Mouse (Mus musculus): ENCODE data around the gene Polg. TPM values are rescaled to one million over a fixed set of nuclear protein-coding genes. Genes with fewer than 3 reads are reported as not detected.

Polg gene
- polyA plus RNA-seq, 1 experiment from 2014 or later, result 33.1 TPM

DNA sequence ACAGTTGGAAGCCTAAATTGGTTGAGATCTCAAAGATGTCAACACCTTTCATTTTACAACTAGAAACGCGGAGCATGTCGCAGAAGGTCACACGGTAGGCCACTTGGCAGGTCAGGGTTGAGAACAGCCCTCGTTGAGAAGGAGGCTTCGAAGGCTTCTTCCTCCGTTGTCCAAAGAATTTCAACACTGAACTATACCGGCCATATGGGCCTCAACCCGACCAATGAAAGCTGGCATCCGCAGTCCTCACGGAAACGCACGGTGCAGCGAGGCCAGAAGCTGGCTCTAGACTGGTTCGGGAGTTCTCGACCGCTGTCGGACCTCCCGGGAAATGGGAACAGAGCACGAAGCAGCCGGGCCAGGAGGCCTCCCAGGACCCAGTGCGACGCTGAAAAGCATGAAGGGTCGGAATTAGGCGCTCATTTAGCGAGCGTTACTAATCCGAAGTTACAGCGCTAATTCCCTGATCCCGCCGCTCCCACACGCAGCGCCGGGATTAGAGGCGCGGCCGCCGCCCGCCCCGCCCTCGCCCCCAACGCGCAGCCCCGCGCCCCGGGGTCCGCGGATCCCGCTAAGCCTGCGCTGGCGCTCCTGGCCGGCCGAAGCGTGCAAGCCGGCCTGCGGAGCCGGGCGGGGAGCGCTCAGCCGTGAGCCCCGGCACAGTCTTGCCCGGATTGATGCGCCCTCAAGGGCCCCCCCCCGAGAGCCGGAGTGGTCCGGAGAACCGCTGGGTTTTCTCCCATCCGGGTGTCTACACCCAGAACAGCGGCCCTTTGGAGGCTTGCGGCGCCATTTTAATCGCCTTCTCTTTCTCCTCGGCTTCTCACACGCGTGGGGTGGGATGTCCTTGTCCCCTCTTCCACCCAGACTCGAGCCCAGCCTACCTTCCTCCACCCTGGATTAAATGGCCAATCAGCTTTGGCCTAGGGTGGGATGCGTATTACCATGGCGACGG, 42.4 kb upstream of the Polg start:
- WGBS (ENCODE audit: insufficient replicate concordance), result 3% methylated on average over 79 of the region's 79 CpGs
- Histone ChIP-seq H3K36me3 (no peaks in the 10 kb centered on the region), H3K9me3 (replicated peaks) (no peaks in the 10 kb centered on the region), H3K4me1 (peaks cover 12% of the 10 kb centered on the region), H3K4me2 (peak overlapping the region; percentile 10; the same call in 1 of the 2 replicates), H3K27me3 (replicated peaks) (peaks cover 100% of the 10 kb centered on the region), H3K9ac (no peak overlapping the region), H3K27ac (no peak overlapping the region), H3K4me3 (no peak overlapping the region)
- no peak for ATAC-seq

DNA sequence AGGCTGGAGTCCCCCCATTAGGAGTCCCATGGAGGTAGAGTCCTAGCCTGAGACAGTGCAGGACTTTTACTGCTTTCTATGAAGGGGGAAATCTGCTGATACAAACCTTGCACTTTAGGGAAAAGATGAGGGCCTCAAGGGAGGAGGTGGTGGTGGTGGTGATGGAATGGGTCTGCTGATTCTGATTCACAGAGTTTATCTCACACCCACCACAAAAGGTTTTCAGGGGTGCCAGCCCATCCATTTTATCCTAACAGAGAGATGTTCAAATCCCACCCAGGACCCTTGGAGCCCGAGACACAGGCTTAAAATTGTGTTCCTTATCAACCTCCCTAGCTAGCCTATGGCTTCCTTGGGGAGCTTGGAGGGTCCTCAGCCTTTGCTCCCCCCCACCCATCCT, 41.6 kb upstream of the Polg start:
- no peak overlapping the region for H3K4me2 ChIP-seq
- H3K9ac ChIP-seq, result no peak overlapping the region
- no peaks in the 10 kb centered on the region for H3K9me3 ChIP-seq (replicated peaks)
- no peak for ATAC-seq
- 0% methylated on average over 1 of the region's 1 CpGs for WGBS (ENCODE audit: insufficient replicate concordance)
- H3K4me1 ChIP-seq, result peaks cover 12% of the 10 kb centered on the region
- H3K36me3 ChIP-seq, result no peaks in the 10 kb centered on the region
- no peak overlapping the region for H3K27ac ChIP-seq
- H3K4me3 ChIP-seq, result no peak overlapping the region
- peaks cover 100% of the 10 kb centered on the region for H3K27me3 ChIP-seq (replicated peaks)

DNA sequence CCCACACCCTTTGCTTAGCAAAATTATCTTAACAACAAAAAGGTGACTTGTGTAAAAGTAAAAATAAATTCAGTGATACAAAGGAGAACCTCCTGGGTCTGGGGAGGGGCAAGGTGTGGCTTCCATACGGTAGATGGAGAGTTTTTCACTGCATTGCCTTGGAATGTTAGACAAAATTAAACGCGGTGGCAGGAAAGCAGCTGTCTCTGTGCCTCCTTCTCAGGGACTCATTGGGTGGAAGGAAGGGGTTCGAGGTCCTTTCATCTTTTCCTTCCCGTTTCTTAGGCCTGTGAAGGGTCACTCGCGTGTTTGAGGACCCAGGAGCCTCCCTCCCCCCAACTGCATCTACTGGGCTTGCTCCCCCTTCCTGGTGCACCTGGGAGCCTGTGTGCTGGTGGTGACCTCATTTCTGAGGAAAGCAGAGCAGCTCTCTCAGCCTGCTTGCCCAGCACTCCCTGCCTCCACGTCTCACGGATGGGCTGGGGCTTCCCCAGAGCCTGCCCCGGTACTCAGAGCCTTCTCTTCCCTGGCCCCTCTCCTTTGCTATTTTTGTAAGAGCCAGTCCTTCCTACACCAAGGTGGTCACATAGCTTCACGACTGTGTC, 41.0 kb upstream of the Polg start:
- WGBS (ENCODE audit: insufficient replicate concordance), result 3% methylated on average over 11 of the region's 11 CpGs
- Histone ChIP-seq H3K4me3 (no peak overlapping the region), H3K36me3 (no peaks in the 10 kb centered on the region)

DNA sequence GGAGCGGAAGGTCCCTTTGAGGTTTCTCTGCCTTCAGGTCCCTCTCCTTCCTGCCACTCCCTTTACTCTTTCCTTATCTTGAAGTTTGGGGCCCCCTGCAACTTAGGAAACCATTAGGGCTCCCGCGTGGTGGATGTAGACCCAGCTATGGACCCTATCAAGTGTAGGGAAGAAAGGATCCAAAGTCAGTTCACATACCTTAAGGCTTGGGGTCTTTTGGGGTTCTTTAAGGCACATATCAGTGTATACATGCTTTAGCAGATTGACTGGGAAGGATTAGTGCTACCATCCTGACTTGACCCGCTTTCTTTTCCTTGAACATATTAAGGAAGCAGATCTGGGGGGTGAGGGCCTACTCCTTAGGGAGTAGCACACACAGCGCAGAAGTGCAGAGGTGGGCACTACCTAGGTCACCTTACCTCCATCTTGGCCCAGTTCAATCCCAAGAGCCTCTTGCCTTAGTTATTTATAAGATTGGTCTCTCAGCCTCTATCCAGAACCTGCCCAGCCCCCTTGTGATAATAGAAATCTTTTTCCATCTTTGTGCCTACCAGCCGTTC, 40.4 kb upstream of the Polg start:
- ATAC-seq, result no peak
- Histone ChIP-seq H3K4me3 (no peak overlapping the region), H3K9me3 (replicated peaks) (no peaks in the 10 kb centered on the region), H3K27ac (no peak overlapping the region), H3K9ac (no peak overlapping the region), H3K4me1 (peaks cover 12% of the 10 kb centered on the region), H3K27me3 (replicated peaks) (peaks cover 100% of the 10 kb centered on the region), H3K36me3 (no peaks in the 10 kb centered on the region), H3K4me2 (no peak overlapping the region)
- WGBS (ENCODE audit: insufficient replicate concordance), result 6% methylated on average over 6 of the region's 6 CpGs

More for the DNA sequence above, 41.0 kb upstream of the Polg start:
- H3K4me2 ChIP-seq, result no peak overlapping the region
- no peak overlapping the region for H3K27ac ChIP-seq
- ATAC-seq, result no peak
- no peak overlapping the region for H3K9ac ChIP-seq
- H3K27me3 ChIP-seq (replicated peaks), result peaks cover 100% of the 10 kb centered on the region
- H3K9me3 ChIP-seq (replicated peaks), result no peaks in the 10 kb centered on the region
- H3K4me1 ChIP-seq, result peaks cover 12% of the 10 kb centered on the region

DNA sequence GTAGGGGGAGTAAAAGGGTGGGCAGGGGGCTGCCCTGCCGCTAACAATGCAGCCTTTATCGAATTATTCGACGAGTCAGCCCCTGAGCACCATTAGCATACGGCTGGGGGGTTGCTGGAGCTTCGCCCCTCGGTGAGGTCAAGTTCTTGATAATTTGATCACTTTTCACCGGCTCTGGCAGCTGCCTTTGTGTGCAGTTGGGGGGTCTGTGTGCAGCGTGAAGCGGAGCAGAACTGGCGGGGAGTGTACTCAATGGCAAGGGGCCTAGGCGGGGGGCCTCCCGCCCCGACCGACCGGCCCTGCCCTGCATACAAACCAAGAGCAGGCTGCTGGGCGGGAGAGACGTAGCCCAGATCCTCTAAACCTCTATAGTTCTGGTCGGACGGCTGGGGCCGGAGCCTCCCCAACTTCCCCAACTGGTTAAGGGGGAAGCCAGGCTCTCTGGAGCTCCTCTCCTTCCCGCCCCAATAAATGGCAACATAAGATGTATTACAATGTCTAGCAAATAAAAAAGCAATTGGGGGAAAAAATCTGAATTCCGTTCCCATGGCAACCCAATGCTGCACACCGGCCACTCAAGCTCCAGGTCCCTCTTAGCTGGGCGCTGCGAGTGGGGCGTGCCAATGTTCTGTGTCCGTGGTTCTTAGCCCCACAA, 39.8 kb upstream of the Polg start:
- ATAC-seq, result no peak

DNA sequence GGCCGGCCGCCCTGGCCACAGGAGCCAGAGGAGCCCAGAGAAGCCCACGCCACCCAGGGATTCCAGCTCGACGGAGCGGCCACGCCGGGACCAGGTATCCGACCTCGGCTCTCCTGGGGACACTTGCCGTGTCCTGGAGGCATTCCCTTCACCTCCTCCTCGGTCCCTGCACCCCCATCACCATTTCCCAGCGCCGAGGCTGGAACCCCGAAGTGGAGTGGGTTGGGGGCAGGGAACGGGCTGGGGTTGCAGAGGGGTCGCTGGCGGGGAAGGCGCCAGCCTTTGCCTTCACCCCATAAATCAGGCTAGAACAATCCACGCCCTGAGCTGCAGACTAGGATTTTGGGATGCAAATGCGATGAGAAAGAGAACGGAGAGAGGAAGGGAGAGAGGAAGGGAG, 39.2 kb upstream of the Polg start:
- Histone ChIP-seq H3K27ac (no peak overlapping the region), H3K4me2 (peak overlapping the region; percentile 55), H3K4me3 (no peak overlapping the region; the same call in 1 of the 2 replicates), H3K36me3 (no peaks in the 10 kb centered on the region), H3K9ac (no peak overlapping the region), H3K9me3 (replicated peaks) (no peaks in the 10 kb centered on the region), H3K27me3 (replicated peaks) (peaks cover 100% of the 10 kb centered on the region), H3K4me1 (peaks cover 12% of the 10 kb centered on the region)
- WGBS (ENCODE audit: insufficient replicate concordance), result 3% methylated on average over 22 of the region's 22 CpGs
- ATAC-seq, result no peak

More for the DNA sequence above, 39.8 kb upstream of the Polg start:
- no peak overlapping the region for H3K4me2 ChIP-seq
- peaks cover 12% of the 10 kb centered on the region for H3K4me1 ChIP-seq
- H3K9me3 ChIP-seq (replicated peaks), result no peaks in the 10 kb centered on the region
- peaks cover 100% of the 10 kb centered on the region for H3K27me3 ChIP-seq (replicated peaks)
- H3K27ac ChIP-seq, result no peak overlapping the region
- 3% methylated on average over 28 of the region's 28 CpGs for WGBS (ENCODE audit: insufficient replicate concordance)
- no peak overlapping the region for H3K9ac ChIP-seq
- H3K4me3 ChIP-seq, result no peak overlapping the region
- H3K36me3 ChIP-seq, result no peaks in the 10 kb centered on the region

DNA sequence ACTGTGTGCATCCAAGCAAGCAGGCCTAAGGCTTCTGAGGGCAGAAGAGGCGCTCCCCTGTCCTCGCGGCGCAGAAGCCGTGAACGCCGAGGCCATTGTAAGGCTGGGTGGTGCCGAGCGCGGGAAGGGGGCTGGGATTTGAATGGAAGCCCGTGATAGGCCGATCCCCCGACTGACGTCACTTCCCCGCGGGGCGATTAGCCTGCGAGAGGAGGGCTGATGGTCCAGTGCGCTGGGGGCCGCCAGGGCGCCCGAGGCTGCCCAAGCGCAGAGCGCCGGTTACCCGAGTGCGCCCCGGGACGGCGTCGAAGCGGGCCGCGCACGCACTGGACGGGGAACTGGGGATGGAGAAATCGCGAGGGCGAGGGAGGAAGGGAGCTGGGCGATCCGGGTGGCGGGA, 38.6 kb upstream of the Polg start:
- 1% methylated on average over 41 of the region's 42 CpGs for WGBS (ENCODE audit: insufficient replicate concordance)
- no peak overlapping the region for H3K9ac ChIP-seq
- peaks cover 15% of the 10 kb centered on the region for H3K4me1 ChIP-seq
- ATAC-seq, result no peak
- peak overlapping the region; percentile 29 for H3K4me3 ChIP-seq
- peak overlapping the region; percentile 55 for H3K4me2 ChIP-seq
- H3K27me3 ChIP-seq (replicated peaks), result peaks cover 100% of the 10 kb centered on the region
- no peaks in the 10 kb centered on the region for H3K9me3 ChIP-seq (replicated peaks)
- H3K27ac ChIP-seq, result no peak overlapping the region
- no peaks in the 10 kb centered on the region for H3K36me3 ChIP-seq

DNA sequence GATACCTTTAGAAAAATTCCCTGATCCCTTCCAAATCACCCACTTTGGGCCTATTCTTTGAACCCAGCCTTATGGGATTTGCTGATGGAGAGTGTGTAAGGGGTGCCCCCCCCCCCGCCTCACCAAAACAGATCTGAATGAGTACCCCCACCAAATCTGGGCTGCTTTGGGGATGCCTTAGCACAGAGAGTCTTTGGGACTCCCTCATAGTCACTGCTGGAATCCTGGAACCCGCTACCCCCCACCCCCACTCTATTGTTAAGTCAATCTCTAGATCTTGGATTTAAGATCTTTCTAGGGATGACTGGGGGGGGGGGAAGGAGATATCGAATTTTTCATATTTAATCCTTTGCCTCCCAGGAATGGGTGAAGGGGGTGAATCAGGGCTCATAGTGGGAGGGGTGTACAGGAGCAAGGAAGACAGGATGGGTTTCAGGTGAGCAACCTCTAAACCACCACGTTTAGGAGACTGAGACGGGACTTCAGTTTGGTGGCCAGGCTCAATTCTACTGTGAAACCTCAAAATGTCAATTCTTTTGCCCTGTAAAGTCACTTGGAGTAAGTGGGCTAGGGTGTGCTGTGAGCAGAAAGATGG, 37.6 kb upstream of the Polg start:
- Histone ChIP-seq H3K9ac (no peak overlapping the region), H3K27me3 (replicated peaks) (peaks cover 100% of the 10 kb centered on the region), H3K36me3 (no peaks in the 10 kb centered on the region), H3K4me3 (no peak overlapping the region), H3K9me3 (replicated peaks) (no peaks in the 10 kb centered on the region), H3K4me2 (no peak overlapping the region), H3K4me1 (peaks cover 17% of the 10 kb centered on the region), H3K27ac (no peak overlapping the region)
- ATAC-seq, result no peak
- 14% methylated on average over 5 of the region's 5 CpGs for WGBS (ENCODE audit: insufficient replicate concordance)

DNA sequence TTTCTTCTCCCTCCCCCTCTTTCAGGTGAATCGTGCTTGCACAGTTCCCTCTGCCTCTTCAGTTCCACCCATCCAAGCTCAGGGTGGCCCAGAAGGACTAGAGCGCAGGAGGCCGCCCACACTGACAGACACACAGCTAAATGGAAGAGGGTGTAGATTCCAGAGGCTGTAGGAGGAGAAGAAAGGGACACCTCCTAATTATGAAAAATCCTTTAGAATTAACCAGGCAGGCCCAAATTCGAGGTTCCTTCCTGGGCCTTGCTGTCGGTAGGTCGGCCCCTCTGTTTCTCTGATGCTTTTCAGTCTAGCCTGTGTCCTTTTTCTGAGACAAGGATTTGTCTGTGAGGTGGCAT, 36.9 kb upstream of the Polg start:
- 16% methylated on average over 6 of the region's 6 CpGs for WGBS (ENCODE audit: insufficient replicate concordance)
- no peak for ATAC-seq

DNA sequence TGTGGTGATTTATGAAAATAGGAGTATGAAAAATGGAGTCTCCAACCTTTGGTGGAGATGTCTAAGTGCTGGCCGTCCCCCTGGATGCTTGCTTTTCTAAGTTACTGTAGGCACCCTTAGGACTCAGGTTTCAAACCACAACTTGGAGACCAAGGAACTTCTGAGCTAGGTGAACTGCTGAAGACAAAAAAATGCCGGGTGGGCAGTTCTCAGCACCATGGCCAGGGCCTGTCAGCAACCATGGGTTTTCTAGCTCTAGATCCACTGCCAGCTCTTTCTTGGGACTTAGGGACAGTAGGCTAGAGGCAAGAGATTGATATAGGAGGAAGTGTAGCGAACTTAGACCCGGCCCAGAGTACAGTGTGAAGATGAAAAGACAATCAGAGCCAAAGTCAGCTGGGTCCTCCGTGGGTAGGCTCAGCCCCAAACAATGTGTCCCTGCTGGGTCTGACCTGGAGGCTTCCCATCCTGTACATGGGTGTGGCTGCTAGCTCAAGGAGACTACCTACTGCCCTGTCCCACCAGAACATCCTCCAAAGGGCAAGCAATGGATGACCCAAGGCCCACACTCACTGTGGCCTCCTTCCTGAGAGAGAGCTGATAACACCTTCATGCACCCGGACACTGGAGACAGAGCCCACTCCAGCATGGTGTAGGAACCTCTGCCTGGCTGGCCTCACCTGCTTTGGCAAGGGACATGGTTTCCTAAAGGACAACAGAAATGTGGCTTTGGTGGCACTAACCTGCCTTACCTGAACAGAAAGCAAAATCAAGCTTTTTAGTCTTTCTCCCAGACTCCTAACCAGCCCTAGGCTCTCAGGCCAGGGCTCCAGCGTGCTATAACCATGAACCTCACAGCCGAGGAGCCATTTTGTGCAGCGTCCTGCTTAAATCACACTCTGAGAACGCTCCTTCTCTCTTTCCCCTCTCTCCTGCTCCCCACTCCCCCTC, 36.3 kb upstream of the Polg start:
- no peaks in the 10 kb centered on the region for H3K9me3 ChIP-seq (replicated peaks)
- no peak overlapping the region for H3K9ac ChIP-seq
- no peak overlapping the region for H3K4me2 ChIP-seq
- H3K4me1 ChIP-seq, result peaks cover 13% of the 10 kb centered on the region; the same call in 1 of the 2 replicates
- no peak overlapping the region for H3K27ac ChIP-seq
- WGBS (ENCODE audit: insufficient replicate concordance), result 6% methylated on average over 10 of the region's 10 CpGs
- no peak for ATAC-seq
- no peaks in the 10 kb centered on the region for H3K36me3 ChIP-seq
- H3K4me3 ChIP-seq, result no peak overlapping the region
- peaks cover 100% of the 10 kb centered on the region for H3K27me3 ChIP-seq (replicated peaks)

More for the DNA sequence above, 36.9 kb upstream of the Polg start:
- Histone ChIP-seq H3K36me3 (no peaks in the 10 kb centered on the region), H3K27ac (no peak overlapping the region), H3K27me3 (replicated peaks) (peaks cover 100% of the 10 kb centered on the region), H3K4me1 (peaks cover 13% of the 10 kb centered on the region; the same call in 1 of the 2 replicates), H3K9ac (no peak overlapping the region), H3K4me3 (no peak overlapping the region), H3K9me3 (replicated peaks) (no peaks in the 10 kb centered on the region), H3K4me2 (no peak overlapping the region)

DNA sequence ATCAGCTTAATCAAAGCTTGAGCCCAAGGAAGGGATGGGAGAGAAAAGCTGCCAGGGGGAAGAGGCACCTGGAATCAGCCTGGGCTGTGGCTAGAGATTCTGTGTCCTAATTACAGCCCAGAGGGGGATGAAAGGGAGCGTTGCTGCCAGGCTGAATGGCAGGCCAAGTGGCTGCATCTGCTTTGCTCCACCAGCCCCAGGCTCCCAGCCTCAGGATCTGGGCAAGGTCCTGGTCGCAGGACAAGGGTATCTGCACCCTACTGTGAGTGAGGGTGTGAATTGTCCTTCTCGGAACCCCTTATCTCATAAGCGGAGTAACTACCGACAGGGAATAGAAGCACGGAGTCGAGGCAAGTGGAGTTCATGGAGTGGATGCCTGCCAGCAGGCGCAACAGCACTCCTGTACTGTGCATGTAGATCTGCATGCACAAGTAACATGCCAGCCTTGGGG, 35.4 kb upstream of the Polg start:
- H3K4me1 ChIP-seq, result peaks cover 13% of the 10 kb centered on the region; the same call in 1 of the 2 replicates
- no peak for ATAC-seq
- no peaks in the 10 kb centered on the region for H3K9me3 ChIP-seq (replicated peaks)
- H3K9ac ChIP-seq, result no peak overlapping the region
- WGBS (ENCODE audit: insufficient replicate concordance), result 6% methylated on average over 8 of the region's 8 CpGs
- no peak overlapping the region for H3K27ac ChIP-seq
- no peak overlapping the region for H3K4me3 ChIP-seq
- H3K4me2 ChIP-seq, result no peak overlapping the region
- H3K27me3 ChIP-seq (replicated peaks), result peaks cover 100% of the 10 kb centered on the region
- no peaks in the 10 kb centered on the region for H3K36me3 ChIP-seq

Measured in liver, embryonic 12.5 days (tissue).